Mouse (Mus musculus) small intestine, adult 2 months (tissue): Measurements from ENCODE around the gene Uba7.

ENCODE experiments used
- CTCF ChIP-seq: fragments of 200-500 bp; IDR thresholded peaks from 2 replicates; pipeline ENCODE4 v1.5.1; 2012; ENCODE audit warnings: low read depth, mild to moderate bottlenecking, control low read depth, inconsistent platforms, low read length, moderate library complexity, mixed read lengths; ENCODE audit not compliant: insufficient replicate concordance, insufficient read length; ENCODE audit errors: extremely low read depth
- POLR2A ChIP-seq: fragments of 200-500 bp; IDR thresholded peaks from 2 replicates; pipeline ENCODE4 v1.6.1; 2012; ENCODE audit warnings: low read depth, mild to moderate bottlenecking, control low read depth, inconsistent platforms, low read length, moderate library complexity

- TF ChIP-seq CTCF (no peak), POLR2A (no peak)
Observed at GRCm38 (mm10) chr9:107961351-107961762, 13.9 kb upstream of the Uba7 start.
